Mouse (Mus musculus): ENCODE measurements around the gene Adarb1.

The Adarb1 gene

GRCm38 (mm10) chr10:77260166-77260875, 157.7 kb downstream of the Adarb1 start:
- no peak for DNase-seq (ENCODE audit: low spot score)

- peak; percentile 63 for DNase-seq (ENCODE audit: low spot score)
Observed at GRCm38 (mm10) chr10:77258704-77259621, 159.1 kb downstream of the Adarb1 start, which contains the start of gene Pofut2. TSS of gene Pofut2 (plus strand) at chr10:77259218.

DNA sequence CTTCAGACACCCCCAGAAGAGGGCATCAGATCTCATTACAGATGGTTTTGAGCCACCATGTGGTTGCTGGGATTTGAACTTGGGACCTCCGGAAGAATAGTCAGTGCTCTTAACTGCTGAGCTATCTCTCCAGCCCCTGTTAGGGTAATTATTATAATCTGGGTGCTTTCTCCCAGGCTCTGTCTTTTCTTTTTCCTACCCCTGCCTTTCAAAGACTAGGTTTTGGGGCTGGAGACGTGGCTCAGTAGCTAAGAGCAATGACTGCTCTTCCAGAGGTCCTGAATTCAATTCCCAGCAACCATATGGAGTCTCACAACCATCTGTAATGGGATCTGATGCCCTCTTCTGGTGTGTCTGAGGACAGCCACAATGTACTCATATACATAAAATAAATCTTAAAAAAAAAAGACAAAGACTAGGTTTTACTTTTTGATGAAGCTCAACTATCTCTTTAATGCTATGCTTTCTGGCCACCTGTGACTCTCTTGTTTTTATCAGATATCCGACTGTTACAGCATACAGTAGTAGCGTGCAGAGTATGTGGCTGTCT, 160.0 kb downstream of the Adarb1 start:
- DNase-seq (ENCODE audit: low spot score): no peak

DNA sequence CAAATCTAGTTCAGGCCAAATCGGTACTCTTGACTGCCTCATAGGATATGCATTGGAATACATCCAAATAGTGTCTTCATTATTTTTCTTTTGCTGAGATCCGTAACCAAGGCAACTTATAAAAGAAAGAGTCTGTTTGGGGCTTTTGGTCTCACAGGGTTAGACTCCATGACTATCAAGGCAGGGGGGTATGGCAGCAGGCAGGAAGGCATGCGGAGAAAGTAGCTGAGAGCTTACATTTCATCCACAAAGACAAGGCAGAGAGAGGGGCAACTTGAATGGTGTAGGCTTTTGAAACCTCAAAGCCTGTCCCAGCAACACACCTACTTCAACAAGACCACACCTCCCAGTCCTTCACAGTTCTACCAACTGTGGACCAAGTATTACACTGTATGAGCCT, 162.4 kb downstream of the Adarb1 start:
- DNase-seq (ENCODE audit: low spot score): no peak

- no peak for DNase-seq (ENCODE audit: low spot score)
Observed at GRCm38 (mm10) chr10:77255231-77255630, 162.8 kb downstream of the Adarb1 start.

GRCm38 (mm10) chr10:77252790-77253189, 165.3 kb downstream of the Adarb1 start:
- DNase-seq (ENCODE audit: low spot score): peak; percentile 60

DNA sequence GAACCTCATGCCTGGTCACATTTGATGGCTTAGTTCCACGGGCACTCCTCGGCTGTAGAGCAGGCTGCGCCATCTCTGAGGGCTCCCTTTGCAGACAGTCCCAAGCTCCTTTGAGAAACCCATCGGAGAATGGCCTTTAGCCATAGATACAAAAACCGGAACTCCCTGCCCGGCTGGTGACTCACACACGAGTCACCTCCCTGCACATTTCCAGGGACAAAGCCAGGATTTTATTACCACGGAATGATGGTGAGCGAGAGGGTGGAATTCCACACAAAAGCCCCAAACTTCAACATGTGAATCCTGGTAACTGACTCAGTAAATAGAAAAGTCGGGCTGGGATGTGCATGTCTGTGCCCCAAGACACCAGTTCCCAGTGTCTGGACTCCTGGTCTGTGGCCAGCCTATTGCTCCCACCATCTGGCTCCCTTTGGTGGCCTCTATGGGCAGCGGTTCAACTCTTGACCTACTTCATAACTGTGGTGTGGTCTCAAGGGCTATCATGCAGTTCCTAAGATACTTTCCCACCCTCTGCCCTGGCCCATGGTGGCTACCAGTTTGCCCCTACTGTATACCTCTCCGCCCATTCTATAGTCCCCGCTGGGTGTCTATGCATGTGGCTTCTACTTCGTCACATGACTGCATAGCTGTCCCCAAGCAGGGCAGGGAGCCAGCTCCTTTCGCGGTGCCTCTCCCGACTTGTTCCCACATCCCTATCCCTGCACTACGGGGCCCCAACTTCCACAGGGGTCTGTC, 166.1 kb downstream of the Adarb1 start:
- no peak for DNase-seq (ENCODE audit: low spot score)

- DNase-seq (ENCODE audit: low spot score): no peak
Observed at GRCm38 (mm10) chr10:77251223-77251783, 166.8 kb downstream of the Adarb1 start.

DNA sequence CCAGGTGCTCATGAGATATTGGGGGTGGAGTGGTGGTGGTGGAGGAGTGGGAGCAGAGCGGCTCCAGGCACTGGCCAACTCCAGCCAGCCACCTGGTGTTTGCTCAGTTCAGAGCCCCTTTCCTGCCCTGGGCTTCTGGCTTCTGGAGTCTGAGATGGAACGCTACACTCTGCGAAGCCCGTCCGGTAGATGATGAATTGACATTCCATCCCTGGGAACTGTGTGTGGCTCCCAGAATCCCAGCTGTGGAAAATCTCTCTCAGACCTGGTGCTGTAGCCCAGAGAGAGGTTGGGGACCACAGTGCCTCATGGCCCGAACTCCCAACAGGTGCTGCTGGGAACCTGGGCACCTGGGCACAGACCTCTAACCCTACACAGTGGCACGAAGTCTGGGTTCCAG, 170.4 kb downstream of the Adarb1 start:
- no peak for DNase-seq (ENCODE audit: low spot score)

GRCm38 (mm10) chr10:77247048-77247447, 171.0 kb downstream of the Adarb1 start:
- no peak for DNase-seq (ENCODE audit: low spot score)

DNA sequence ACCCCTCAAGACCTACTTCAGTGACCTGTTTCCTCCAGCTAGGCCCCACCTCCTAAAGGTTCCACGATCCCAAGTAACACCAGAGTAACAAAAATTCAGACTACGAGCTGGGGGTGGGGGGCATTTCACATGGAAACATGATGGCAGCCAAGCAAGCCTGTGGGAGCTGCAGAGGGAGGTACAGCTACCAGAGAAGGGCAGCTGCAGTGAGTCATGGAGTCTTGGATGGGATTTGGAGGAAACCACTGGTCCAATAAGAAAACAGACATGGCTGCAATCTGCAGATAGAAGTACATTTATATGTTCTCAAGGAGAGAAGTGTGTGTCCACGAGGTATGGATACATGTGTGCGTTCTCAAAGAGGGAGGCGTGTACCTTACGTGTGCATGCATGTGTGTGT, 173.3 kb downstream of the Adarb1 start:
- no peak for DNase-seq (ENCODE audit: low spot score)

DNA sequence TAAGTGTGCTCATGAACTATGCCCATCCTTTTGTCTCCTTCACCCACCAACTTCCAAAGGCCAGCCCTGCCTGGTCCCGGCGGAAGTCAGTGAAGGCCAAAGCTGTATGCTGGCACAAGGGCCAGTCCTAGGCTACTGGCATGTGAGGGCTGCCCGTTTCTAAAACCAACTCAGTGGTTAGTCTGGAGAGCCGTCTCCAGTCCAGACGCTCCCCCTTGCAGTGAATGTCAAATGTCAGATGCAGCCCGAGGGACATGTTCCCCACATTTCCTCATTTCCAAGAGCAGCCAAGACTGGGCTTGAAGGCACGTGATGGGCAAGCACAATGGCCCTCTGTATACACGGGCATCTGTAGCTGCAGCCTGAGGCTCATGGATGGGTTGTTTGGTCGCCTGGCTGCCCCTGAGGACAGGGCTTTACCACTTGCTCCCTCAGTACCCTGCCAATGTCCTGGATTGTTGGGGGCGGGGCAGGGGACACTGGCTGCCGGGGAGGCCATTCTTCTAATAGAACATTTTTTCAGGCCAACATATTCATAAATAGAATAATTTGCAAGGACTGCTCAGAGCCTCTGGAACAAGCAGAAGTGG, 174.4 kb downstream of the Adarb1 start:
- DNase-seq (ENCODE audit: low spot score): no peak

- DNase-seq (ENCODE audit: low spot score): no peak
Observed at GRCm38 (mm10) chr10:77242871-77243270, 175.2 kb downstream of the Adarb1 start.

GRCm38 (mm10) chr10:77242396-77242795, 175.7 kb downstream of the Adarb1 start:
- no peak for DNase-seq (ENCODE audit: low spot score)

GRCm38 (mm10) chr10:77240764-77241163, 177.3 kb downstream of the Adarb1 start:
- DNase-seq (ENCODE audit: low spot score): no peak
